In the genomic region with DNA sequence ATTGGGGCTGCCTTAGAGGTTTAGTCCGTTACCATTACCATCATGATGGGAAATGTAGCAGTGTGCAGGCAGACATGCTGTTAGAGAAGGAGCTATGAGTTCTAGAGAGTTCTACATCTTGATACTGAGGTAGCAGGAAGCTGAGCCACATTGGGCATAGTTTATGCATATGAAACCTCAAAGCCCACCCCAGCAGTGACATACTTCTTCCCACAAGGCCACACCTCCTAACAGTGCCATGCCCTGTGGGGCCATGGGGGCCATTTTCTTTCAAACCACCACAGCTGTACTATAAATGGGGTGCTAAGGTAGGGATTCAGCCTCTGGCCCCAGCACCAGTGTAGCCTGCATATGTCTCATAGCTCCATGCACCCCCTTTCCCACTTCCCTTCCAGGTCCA, we compare ENCODE assay signal across 17 mouse cellular contexts. TPM values are rescaled to one million over a fixed set of nuclear protein-coding genes. Genes with fewer than 3 reads are reported as not detected.
DNase-seq lines count a peak whose midpoint lies in the region; ATAC-seq and TF ChIP-seq lines count a peak whose summit lies in the region.
"Had no signal": no experiment of that assay in that cellular context is flagged by ENCODE, and none has a peak within 500 bp of the region (broad histone marks: within the 10 kb centered on the region; RNA-seq: fewer than 3 reads in every experiment).

No protein-coding gene starts in this region.

- ATAC-seq in forebrain, embryonic 13.5 days = no peak
- ATAC-seq in hindbrain, embryonic 14.5 days (ENCODE audit: low FRiP score) = no peak
- ATAC-seq in liver, embryonic 14.5 days (ENCODE audit: insufficient read depth) = no peak
- ATAC-seq in megakaryocyte-erythroid progenitor cell, adult 5-6 weeks (replicated peaks; ENCODE audit: low FRiP score, low TSS enrichment, poor library complexity, severe bottlenecking) = no peak
- ATAC-seq: forebrain, postnatal 0 days had no signal

- no peak for TF ChIP-seq CTCF in liver, embryonic 14.5 days (IDR thresholded peaks at IDR 0.05; ENCODE audit: low read depth)

- WGBS in forebrain, embryonic 10.5 days = 97% methylated on average over 1 of the region's 1 CpGs
- WGBS in forebrain, embryonic 13.5 days = 88% methylated on average over 1 of the region's 1 CpGs
- WGBS in hindbrain, embryonic 10.5 days = 98% methylated on average over 1 of the region's 1 CpGs
- WGBS in hindbrain, embryonic 14.5 days = 100% methylated on average over 1 of the region's 1 CpGs
- WGBS in embryonic facial prominence, embryonic 10.5 days = 96% methylated on average over 1 of the region's 1 CpGs
- 70% methylated on average over 1 of the region's 1 CpGs for WGBS in liver, embryonic 14.5 days (ENCODE audit: insufficient replicate concordance)

- no peak for TF ChIP-seq EP300 in liver, embryonic 14.5 days (IDR thresholded peaks at IDR 0.05; ENCODE audit: low read depth)

- H3K9ac ChIP-seq in forebrain, embryonic 13.5 days = no peak overlapping the region
- no peak overlapping the region for H3K9ac ChIP-seq in hindbrain, embryonic 14.5 days
- peak overlapping the region; percentile 63 for H3K9ac ChIP-seq in liver, embryonic 14.5 days (replicated peaks)
- H3K9ac ChIP-seq: forebrain, postnatal 0 days; hindbrain, embryonic 12.5 days; lung, embryonic 15.5 days had no signal

- H3K4me3 ChIP-seq in forebrain, embryonic 10.5 days = no peak overlapping the region; the same call in 1 of the 2 replicates
- no peak overlapping the region for H3K4me3 ChIP-seq in forebrain, embryonic 13.5 days
- H3K4me3 ChIP-seq in hindbrain, embryonic 10.5 days = peak overlapping the region; percentile 2; the same call in 1 of the 2 replicates
- no peak overlapping the region for H3K4me3 ChIP-seq in hindbrain, embryonic 14.5 days (replicated peaks; ENCODE audit: low read length)
- H3K4me3 ChIP-seq in embryonic facial prominence, embryonic 10.5 days = peak overlapping the region; percentile 21; the same call in 1 of the 2 replicates
- H3K4me3 ChIP-seq in liver, embryonic 14.5 days (ENCODE audit: insufficient read depth in 1 of 2, low read depth in 2 of 2, low read length in 2 of 2) = peak overlapping the region; percentile 41 to 48
- H3K4me3 ChIP-seq: hindbrain, embryonic 12.5 days; lung, embryonic 15.5 days had no signal

- H3K36me3 ChIP-seq in forebrain, embryonic 10.5 days (replicated peaks) = peaks cover 74% of the 10 kb centered on the region
- peaks cover 37% of the 10 kb centered on the region for H3K36me3 ChIP-seq in forebrain, embryonic 13.5 days (ENCODE audit: poor library complexity, severe bottlenecking)
- peaks cover 78% of the 10 kb centered on the region for H3K36me3 ChIP-seq in hindbrain, embryonic 10.5 days
- H3K36me3 ChIP-seq in hindbrain, embryonic 14.5 days (replicated peaks; ENCODE audit: control insufficient read depth, insufficient read depth) = peaks cover 23% of the 10 kb centered on the region
- H3K36me3 ChIP-seq in embryonic facial prominence, embryonic 10.5 days (replicated peaks) = peaks cover 80% of the 10 kb centered on the region
- H3K36me3 ChIP-seq in liver, embryonic 14.5 days (replicated peaks; ENCODE audit: control insufficient read depth, insufficient read depth, low read depth) = no peaks in the 10 kb centered on the region; the same call in none of the 2 replicates

- H3K27me3 ChIP-seq in forebrain, embryonic 10.5 days (ENCODE audit: poor library complexity, severe bottlenecking) = no peaks in the 10 kb centered on the region
- H3K27me3 ChIP-seq in forebrain, embryonic 13.5 days = no peaks in the 10 kb centered on the region
- 0 out of 2 replicates have a peak, but pooled peaks cover 6% of the 10 kb centered on the region for H3K27me3 ChIP-seq in hindbrain, embryonic 10.5 days (ENCODE audit: insufficient read depth, poor library complexity, severe bottlenecking)
- no peaks in the 10 kb centered on the region for H3K27me3 ChIP-seq in hindbrain, embryonic 14.5 days (ENCODE audit: control insufficient read depth, insufficient read depth, low read length)
- H3K27me3 ChIP-seq in embryonic facial prominence, embryonic 10.5 days (replicated peaks; ENCODE audit: low read depth, poor library complexity, severe bottlenecking) = no peaks in the 10 kb centered on the region
- no peaks in the 10 kb centered on the region for H3K27me3 ChIP-seq in liver, embryonic 14.5 days (ENCODE audit: control insufficient read depth, insufficient read depth, low read length)
- H3K27me3 ChIP-seq: hindbrain, embryonic 12.5 days; lung, embryonic 15.5 days had no signal

- peak overlapping the region; percentile 68 for H3K27ac ChIP-seq in forebrain, embryonic 10.5 days
- H3K27ac ChIP-seq in forebrain, embryonic 13.5 days = no peak overlapping the region
- H3K27ac ChIP-seq in hindbrain, embryonic 10.5 days = peak overlapping the region; percentile 69
- no peak overlapping the region for H3K27ac ChIP-seq in hindbrain, embryonic 14.5 days
- H3K27ac ChIP-seq in embryonic facial prominence, embryonic 10.5 days (replicated peaks) = peak overlapping the region; percentile 20
- peak overlapping the region; percentile 93 for H3K27ac ChIP-seq in liver, embryonic 14.5 days
- H3K27ac ChIP-seq: lung, embryonic 15.5 days had no signal

- peaks cover 14% of the 10 kb centered on the region for H3K4me1 ChIP-seq in forebrain, embryonic 10.5 days
- H3K4me1 ChIP-seq in forebrain, embryonic 13.5 days = peaks cover 7% of the 10 kb centered on the region; the same call in 1 of the 2 replicates
- H3K4me1 ChIP-seq in hindbrain, embryonic 10.5 days (replicated peaks) = peaks cover 23% of the 10 kb centered on the region
- peaks cover 7% of the 10 kb centered on the region for H3K4me1 ChIP-seq in hindbrain, embryonic 14.5 days (replicated peaks; ENCODE audit: control insufficient read depth, insufficient read depth, low read length)
- peaks cover 9% of the 10 kb centered on the region for H3K4me1 ChIP-seq in embryonic facial prominence, embryonic 10.5 days
- H3K4me1 ChIP-seq in liver, embryonic 14.5 days (replicated peaks; ENCODE audit: control insufficient read depth in 2 of 2, insufficient read depth in 2 of 2, low read length in 1 of 2) = peaks cover 50 to 55% of the 10 kb centered on the region in 2 experiments
- H3K4me1 ChIP-seq: lung, embryonic 15.5 days had no signal

- no peak overlapping the region for H3K4me2 ChIP-seq in forebrain, embryonic 13.5 days
- no peak overlapping the region for H3K4me2 ChIP-seq in hindbrain, embryonic 14.5 days (replicated peaks)
- peak overlapping the region; percentile 90 for H3K4me2 ChIP-seq in liver, embryonic 14.5 days (ENCODE audit: low read depth)
- H3K4me2 ChIP-seq: hindbrain, embryonic 12.5 days; lung, embryonic 15.5 days had no signal

- no peak for DNase-seq in forebrain, embryonic 10.5 days (ENCODE audit: extremely low spot score, low spot score)
- DNase-seq in hindbrain, embryonic 10.5 days (ENCODE audit: low spot score) = no peak
- DNase-seq in hindbrain, embryonic 14.5 days (ENCODE audit: low spot score) = no peak
- DNase-seq in embryonic facial prominence, embryonic 10.5 days (ENCODE audit: low spot score) = no peak
- no peak for DNase-seq in liver, embryonic 14.5 days (ENCODE audit: low read depth in 3 of 3, low spot score in 3 of 3)
- DNase-seq in left cerebral cortex, adult 9 months (ENCODE audit: low spot score in 2 of 2) = no peak
- DNase-seq: adrenal gland, adult 8-10 months; cerebellum, adult 11 months; cerebellum, postnatal 25 days; forebrain, postnatal 0 days; left cerebral cortex, postnatal 4 days; spleen, adult 18-20 months; thymus, postnatal 4 days had no signal

- H3K9me3 ChIP-seq in forebrain, embryonic 10.5 days = no peaks in the 10 kb centered on the region
- no peaks in the 10 kb centered on the region for H3K9me3 ChIP-seq in forebrain, embryonic 13.5 days (replicated peaks)
- H3K9me3 ChIP-seq in hindbrain, embryonic 10.5 days = no peaks in the 10 kb centered on the region
- H3K9me3 ChIP-seq in hindbrain, embryonic 14.5 days (ENCODE audit: control insufficient read depth, low read length) = no peaks in the 10 kb centered on the region
- no peaks in the 10 kb centered on the region for H3K9me3 ChIP-seq in embryonic facial prominence, embryonic 10.5 days
- no peaks in the 10 kb centered on the region for H3K9me3 ChIP-seq in liver, embryonic 14.5 days (ENCODE audit: control insufficient read depth, low read length)
- H3K9me3 ChIP-seq: hindbrain, embryonic 12.5 days; lung, embryonic 15.5 days had no signal

RNA-seq across cellular contexts. Expression of gene Rbm19, which starts 21.6 kb away (rescaled TPM):
- 36.2 and 38.4 TPM in 2 replicates for polyA plus RNA-seq in forebrain, embryonic 10.5 days (2016; fragmentation: Nextera tagmentation; extraction: Ambion mirVana)
- polyA plus RNA-seq in forebrain, embryonic 13.5 days (2015; fragmentation: Nextera tagmentation; extraction: Ambion mirVana) = 17.8 and 20.2 TPM in 2 replicates
- 27.6 and 31.9 TPM in 2 replicates for polyA plus RNA-seq in hindbrain, embryonic 10.5 days (2016; fragmentation: Nextera tagmentation; extraction: Ambion mirVana)
- polyA plus RNA-seq in hindbrain, embryonic 14.5 days (2014; fragmentation: Nextera tagmentation; extraction: Ambion mirVana) = 17.5 and 20.2 TPM in 2 replicates
- polyA plus RNA-seq in embryonic facial prominence, embryonic 10.5 days (2016; fragmentation: Nextera tagmentation; extraction: Ambion mirVana) = 37.5 and 38.5 TPM in 2 replicates
- 6.7 and 6.8 TPM in 2 replicates for polyA plus RNA-seq in liver, embryonic 14.5 days (2012; rRNA removed)
- 10.9 and 11.1 TPM in 2 replicates for polyA plus RNA-seq in liver, embryonic 14.5 days (2014; fragmentation: Nextera tagmentation; extraction: Ambion mirVana)
- 21.3 and 57.4 TPM in 2 replicates for total RNA-seq in megakaryocyte-erythroid progenitor cell, adult 5-6 weeks (2014; fragmentation: Nextera tagmentation)
- total RNA-seq in megakaryocyte-erythroid progenitor cell, adult 5-6 weeks (2017) = 24.7 and 33.2 TPM in 2 replicates

Comparison
In these comparisons a context has a peak if more than half of its experiments do, and no peak if none do; other contexts are left out.
1. H3K27ac ChIP-seq: peak in forebrain, embryonic 10.5 days (single experiment), hindbrain, embryonic 10.5 days (single experiment), embryonic facial prominence, embryonic 10.5 days (single experiment) and liver, embryonic 14.5 days (single experiment); none in forebrain, embryonic 13.5 days (single experiment) and hindbrain, embryonic 14.5 days (single experiment).
2. H3K4me3 ChIP-seq: peak in hindbrain, embryonic 10.5 days (single experiment), embryonic facial prominence, embryonic 10.5 days (single experiment) and liver, embryonic 14.5 days (2 of 2); none in forebrain, embryonic 10.5 days (single experiment), forebrain, embryonic 13.5 days (single experiment) and hindbrain, embryonic 14.5 days (single experiment).